8 mouse cellular contexts compared by ENCODE assay signal in the genomic region with DNA sequence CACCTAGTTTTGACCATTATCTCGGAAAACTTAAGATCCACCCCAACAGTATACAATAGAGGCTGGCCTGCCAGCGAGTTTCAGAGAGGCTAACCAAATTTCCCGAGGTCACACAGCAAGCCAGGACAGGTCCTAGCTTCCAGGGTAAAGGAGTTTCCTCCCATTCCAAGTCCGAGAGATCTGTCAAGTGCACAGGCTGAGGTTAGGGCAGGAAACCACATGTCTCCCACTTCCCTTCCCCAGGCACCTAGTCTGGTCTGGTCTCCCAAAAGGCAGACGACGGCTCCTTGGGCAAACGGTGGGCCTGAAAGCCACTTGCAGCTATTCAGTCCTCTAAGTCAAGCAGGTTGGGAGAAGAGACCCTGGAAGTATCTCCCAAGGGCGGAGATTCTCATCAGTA. TPM values are rescaled to one million over a fixed set of nuclear protein-coding genes. Genes with fewer than 3 reads are reported as not detected.
A peak's percentile ranks its signal among the peaks of the same experiment; 100 is the strongest.
DNase-seq lines count a peak whose midpoint lies in the region; ATAC-seq and TF ChIP-seq lines count a peak whose summit lies in the region.

No protein-coding gene starts in this region.

- no peak overlapping the region for H3K9ac ChIP-seq in ES-E14 (ENCODE audit: insufficient read depth, low read depth, low read length, poor library complexity, severe bottlenecking)
- H3K9ac ChIP-seq in forebrain, embryonic 12.5 days: peak overlapping the region; percentile 76; the same call in 1 of the 2 replicates
- peak overlapping the region; percentile 32; the same call in 1 of the 2 replicates for H3K9ac ChIP-seq in intestine, embryonic 15.5 days

- H3K9me3 ChIP-seq in ES-E14 (ENCODE audit: control insufficient read depth, insufficient read depth, low read depth, low read length): no peaks in the 10 kb centered on the region
- H3K9me3 ChIP-seq in forebrain, embryonic 12.5 days: no peaks in the 10 kb centered on the region
- H3K9me3 ChIP-seq in intestine, embryonic 15.5 days: no peaks in the 10 kb centered on the region

- H3K27ac ChIP-seq in ES-E14 (ENCODE audit: insufficient read depth, low read depth, low read length, poor library complexity, severe bottlenecking): no peak overlapping the region
- peak overlapping the region; percentile 56; the same call in 1 of the 2 replicates for H3K27ac ChIP-seq in forebrain, embryonic 12.5 days
- H3K27ac ChIP-seq in intestine, embryonic 15.5 days: peak overlapping the region; percentile 2; the same call in 1 of the 2 replicates

- DNase-seq in ES-E14 (ENCODE audit: low read depth, low spot score): no peak
- no peak for DNase-seq in retina, embryonic 14.5 days (ENCODE audit: low spot score)
- DNase-seq in urinary bladder, postnatal 25 days (ENCODE audit: low spot score): no peak
- no peak for DNase-seq in cerebellum, postnatal 10 days

- in situ Hi-C loops in ES-E14 (cut with MboI; ENCODE audit: low sequenced_read_pairs in 2 of 2, unreplicated experiment in 2 of 2): no loop called here

- WGBS in forebrain, embryonic 12.5 days: 71% methylated on average over 8 of the region's 8 CpGs
- 44% methylated on average over 8 of the region's 8 CpGs for WGBS in intestine, embryonic 15.5 days

- peak overlapping the region; percentile 74 for H3K4me2 ChIP-seq in forebrain, embryonic 12.5 days
- peak overlapping the region; percentile 88 for H3K4me2 ChIP-seq in intestine, embryonic 15.5 days (replicated peaks)

- H3K36me3 ChIP-seq in ES-E14 (ENCODE audit: control insufficient read depth, insufficient read depth, low read length, poor library complexity, severe bottlenecking): no peaks in the 10 kb centered on the region
- H3K36me3 ChIP-seq in forebrain, embryonic 12.5 days (replicated peaks): 0 out of 2 replicates have a peak, but pooled peaks cover 3% of the 10 kb centered on the region
- H3K36me3 ChIP-seq in intestine, embryonic 15.5 days: no peaks in the 10 kb centered on the region

- ATAC-seq in forebrain, embryonic 12.5 days (ENCODE audit: low FRiP score): no peak
- ATAC-seq in intestine, embryonic 15.5 days: no peak
- peak; percentile 60 for ATAC-seq in megakaryocyte, adult 5-6 weeks (ENCODE audit: poor library complexity, severe bottlenecking)
- ATAC-seq in cerebellum, adult (ENCODE audit: insufficient number of reproducible peaks, low FRiP score, low TSS enrichment): no peak

- peak overlapping the region; percentile 70 to 93 for H3K4me3 ChIP-seq in ES-E14 (ENCODE audit: insufficient read depth in 1 of 2, low read depth in 1 of 2, low read length in 2 of 2, poor library complexity in 1 of 2, severe bottlenecking in 1 of 2)
- peak overlapping the region; percentile 82 for H3K4me3 ChIP-seq in forebrain, embryonic 12.5 days (replicated peaks)
- peak overlapping the region; percentile 60 for H3K4me3 ChIP-seq in intestine, embryonic 15.5 days (replicated peaks)

- peaks cover 4 to 11% of the 10 kb centered on the region in 2 experiments; a peak in 3 of 4 replicates for H3K4me1 ChIP-seq in ES-E14 (ENCODE audit: control insufficient read depth in 2 of 2, insufficient read depth in 2 of 2, low read length in 2 of 2, poor library complexity in 1 of 2)
- H3K4me1 ChIP-seq in forebrain, embryonic 12.5 days: peaks cover 38% of the 10 kb centered on the region
- H3K4me1 ChIP-seq in intestine, embryonic 15.5 days (replicated peaks): peaks cover 39% of the 10 kb centered on the region

- H3K27me3 ChIP-seq in forebrain, embryonic 12.5 days: no peaks in the 10 kb centered on the region
- no peaks in the 10 kb centered on the region for H3K27me3 ChIP-seq in intestine, embryonic 15.5 days (replicated peaks)

TF ChIP-seq in ES-E14, 5 proteins besides CTCF, POLR2A, EP300 and RAD21:
- TF ChIP-seq CHD2 (IDR thresholded peaks at IDR 0.05; ENCODE audit: low read depth, low read length): no peak
- TF ChIP-seq ZNF384 (IDR thresholded peaks at IDR 0.05; ENCODE audit: low read depth, low read length): no peak
- TF ChIP-seq MAFK (IDR thresholded peaks at IDR 0.05; ENCODE audit: insufficient read depth, low read depth, low read length): no peak
- no peak for TF ChIP-seq ZC3H11A (IDR thresholded peaks at IDR 0.05; ENCODE audit: borderline replicate concordance, low read depth, low read length)
- TF ChIP-seq HCFC1 (IDR thresholded peaks at IDR 0.05; ENCODE audit: borderline replicate concordance, insufficient read depth, low read length): no peak

RNA-seq across cellular contexts. Expression of a gene that starts 1.5 kb away (rescaled TPM):
- 8.6 and 10.1 TPM in 2 replicates for total RNA-seq in ES-E14 (2012; rRNA removed)
- 17.4 and 17.8 TPM in 2 replicates for polyA plus RNA-seq in forebrain, embryonic 12.5 days (2016; fragmentation: Nextera tagmentation; extraction: Ambion mirVana)
- polyA plus RNA-seq in intestine, embryonic 15.5 days (2015; fragmentation: Nextera tagmentation; extraction: Ambion mirVana): 10.3 and 11.9 TPM in 2 replicates
- total RNA-seq in megakaryocyte, adult 5-6 weeks (2015): 0.75 and 1.2 TPM in 2 replicates
- 0.48 and 0.65 TPM in 2 replicates for total RNA-seq in megakaryocyte, adult 5-6 weeks (2017)

RNA-seq across cellular contexts. Expression of a gene that starts 10.8 kb away (rescaled TPM):
- 212 and 224 TPM in 2 replicates for total RNA-seq in ES-E14 (2012; rRNA removed)
- 404 and 414 TPM in 2 replicates for polyA plus RNA-seq in forebrain, embryonic 12.5 days (2016; fragmentation: Nextera tagmentation; extraction: Ambion mirVana)
- polyA plus RNA-seq in intestine, embryonic 15.5 days (2015; fragmentation: Nextera tagmentation; extraction: Ambion mirVana): 642 and 660 TPM in 2 replicates
- total RNA-seq in megakaryocyte, adult 5-6 weeks (2015): 561 and 605 TPM in 2 replicates
- total RNA-seq in megakaryocyte, adult 5-6 weeks (2017): 974 and 1,002 TPM in 2 replicates

RNA-seq across cellular contexts. Expression of a gene that starts 23.0 kb away (rescaled TPM):
- total RNA-seq in ES-E14 (2012; rRNA removed): 22.8 and 30.7 TPM in 2 replicates
- 18.7 and 19.3 TPM in 2 replicates for polyA plus RNA-seq in forebrain, embryonic 12.5 days (2016; fragmentation: Nextera tagmentation; extraction: Ambion mirVana)
- 13.9 and 15.9 TPM in 2 replicates for polyA plus RNA-seq in intestine, embryonic 15.5 days (2015; fragmentation: Nextera tagmentation; extraction: Ambion mirVana)
- total RNA-seq in megakaryocyte, adult 5-6 weeks (2015): 6.5 and 7.7 TPM in 2 replicates
- 7.2 and 15.1 TPM in 2 replicates for total RNA-seq in megakaryocyte, adult 5-6 weeks (2017)

RNA-seq across cellular contexts. Expression of a gene that starts 46.8 kb away (rescaled TPM):
- total RNA-seq in ES-E14 (2012; rRNA removed): 7.5 and 10.6 TPM in 2 replicates
- 32.0 and 33.1 TPM in 2 replicates for polyA plus RNA-seq in forebrain, embryonic 12.5 days (2016; fragmentation: Nextera tagmentation; extraction: Ambion mirVana)
- 21.4 and 23.6 TPM in 2 replicates for polyA plus RNA-seq in intestine, embryonic 15.5 days (2015; fragmentation: Nextera tagmentation; extraction: Ambion mirVana)
- total RNA-seq in megakaryocyte, adult 5-6 weeks (2015): 3.8 and 5.7 TPM in 2 replicates
- 10.6 and 12.0 TPM in 2 replicates for total RNA-seq in megakaryocyte, adult 5-6 weeks (2017)

RNA-seq across cellular contexts. Expression of a gene that starts 49.2 kb away (rescaled TPM):
- 51.5 and 60.4 TPM in 2 replicates for total RNA-seq in ES-E14 (2012; rRNA removed)
- polyA plus RNA-seq in forebrain, embryonic 12.5 days (2016; fragmentation: Nextera tagmentation; extraction: Ambion mirVana): 68.2 and 73.1 TPM in 2 replicates
- polyA plus RNA-seq in intestine, embryonic 15.5 days (2015; fragmentation: Nextera tagmentation; extraction: Ambion mirVana): 85.0 and 88.3 TPM in 2 replicates
- 24.8 and 28.0 TPM in 2 replicates for total RNA-seq in megakaryocyte, adult 5-6 weeks (2015)
- total RNA-seq in megakaryocyte, adult 5-6 weeks (2017): 15.6 and 20.0 TPM in 2 replicates
